11 mouse cellular contexts compared by ENCODE assay signal in the genomic region with DNA sequence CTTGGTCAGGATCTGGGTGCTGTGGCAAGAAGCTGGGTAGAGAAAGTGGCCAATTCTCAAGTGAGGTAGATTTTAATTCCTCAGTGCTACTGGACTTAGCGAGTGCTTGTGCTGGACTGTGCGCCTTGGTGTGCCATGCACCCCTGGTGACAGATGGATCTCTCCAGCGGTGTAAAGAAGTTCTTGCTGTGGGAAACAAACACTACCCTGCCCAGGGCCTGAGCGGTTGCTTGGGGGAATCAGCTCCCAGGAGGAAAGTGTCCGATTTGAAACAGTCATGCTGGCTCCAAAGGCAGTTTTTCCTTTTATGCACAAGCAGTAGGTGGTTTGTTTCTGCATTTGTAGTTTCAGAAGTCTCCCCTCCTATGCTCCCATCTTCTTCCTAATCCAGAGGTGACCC. TPM values are rescaled to one million over a fixed set of nuclear protein-coding genes. Genes with fewer than 3 reads are reported as not detected.
DNase-seq lines count a peak whose midpoint lies in the region; ATAC-seq and TF ChIP-seq lines count a peak whose summit lies in the region.
"Had no signal": no experiment of that assay in that cellular context is flagged by ENCODE, and none has a peak within 500 bp of the region (broad histone marks: within the 10 kb centered on the region; RNA-seq: fewer than 3 reads in every experiment).

No protein-coding gene starts in this region.

- no peaks in the 10 kb centered on the region for H3K27me3 ChIP-seq in heart, embryonic 11.5 days (ENCODE audit: control insufficient read depth, insufficient read depth, low read length)
- H3K27me3 ChIP-seq in lung, embryonic 15.5 days: no peaks in the 10 kb centered on the region
- H3K27me3 ChIP-seq in heart, embryonic 16.5 days (ENCODE audit: control insufficient read depth, insufficient read depth, low read length): no peaks in the 10 kb centered on the region
- no peaks in the 10 kb centered on the region for H3K27me3 ChIP-seq in intestine, postnatal 0 days (replicated peaks; ENCODE audit: control insufficient read depth, insufficient read depth, low read length)

- H3K4me3 ChIP-seq in heart, embryonic 11.5 days (ENCODE audit: low read depth, low read length): no peak overlapping the region
- no peak overlapping the region for H3K4me3 ChIP-seq in lung, embryonic 15.5 days
- peak overlapping the region; percentile 12; the same call in 1 of the 2 replicates for H3K4me3 ChIP-seq in heart, embryonic 16.5 days (ENCODE audit: low read length)
- no peak overlapping the region for H3K4me3 ChIP-seq in intestine, postnatal 0 days (ENCODE audit: low read depth, low read length)
- H3K4me3 ChIP-seq: layer of hippocampus, adult 2 months had no signal

- peaks cover 52% of the 10 kb centered on the region for H3K4me1 ChIP-seq in heart, embryonic 11.5 days (ENCODE audit: control insufficient read depth, insufficient read depth, low read length)
- peaks cover 75% of the 10 kb centered on the region for H3K4me1 ChIP-seq in lung, embryonic 15.5 days
- H3K4me1 ChIP-seq in heart, embryonic 16.5 days (ENCODE audit: control insufficient read depth, insufficient read depth, low read length): peaks cover 49% of the 10 kb centered on the region
- H3K4me1 ChIP-seq in intestine, postnatal 0 days (replicated peaks; ENCODE audit: control insufficient read depth, insufficient read depth, low read length): peaks cover 6% of the 10 kb centered on the region; the same call in 1 of the 2 replicates

- H3K4me2 ChIP-seq in heart, embryonic 11.5 days: peak overlapping the region; percentile 79
- peak overlapping the region; percentile 67 for H3K4me2 ChIP-seq in lung, embryonic 15.5 days
- peak overlapping the region; percentile 81 for H3K4me2 ChIP-seq in heart, embryonic 16.5 days (ENCODE audit: low read depth, low read length)
- H3K4me2 ChIP-seq in intestine, postnatal 0 days (replicated peaks; ENCODE audit: low read depth): peak overlapping the region; percentile 35

- H3K9me3 ChIP-seq in heart, embryonic 11.5 days (replicated peaks; ENCODE audit: control insufficient read depth, low read length): no peaks in the 10 kb centered on the region
- H3K9me3 ChIP-seq in lung, embryonic 15.5 days: no peaks in the 10 kb centered on the region
- no peaks in the 10 kb centered on the region for H3K9me3 ChIP-seq in heart, embryonic 16.5 days (replicated peaks; ENCODE audit: control insufficient read depth, low read length)
- no peaks in the 10 kb centered on the region for H3K9me3 ChIP-seq in intestine, postnatal 0 days (ENCODE audit: control insufficient read depth)

- TF ChIP-seq CTCF in intestine, postnatal 0 days (IDR thresholded peaks at IDR 0.05; ENCODE audit: low read depth): no peak

- WGBS in heart, embryonic 11.5 days (ENCODE audit: insufficient replicate concordance): 72% methylated on average over 5 of the region's 5 CpGs
- 63% methylated on average over 5 of the region's 5 CpGs for WGBS in lung, embryonic 15.5 days
- 50% methylated on average over 5 of the region's 5 CpGs for WGBS in heart, embryonic 16.5 days
- WGBS in intestine, postnatal 0 days: 64% methylated on average over 5 of the region's 5 CpGs

- ATAC-seq in heart, embryonic 11.5 days (replicated peaks; ENCODE audit: insufficient number of reproducible peaks, low FRiP score, low TSS enrichment): no peak
- ATAC-seq in lung, embryonic 15.5 days (ENCODE audit: borderline replicate concordance, extremely low read depth, low FRiP score, low TSS enrichment): no peak
- ATAC-seq in heart, embryonic 16.5 days (replicated peaks; ENCODE audit: extremely low read depth, insufficient read depth, low FRiP score): no peak
- ATAC-seq in intestine, postnatal 0 days: no peak

- DNase-seq in heart, postnatal 4 days: no peak
- no peak for DNase-seq in lung, postnatal 10 days
- DNase-seq in urinary bladder, postnatal 25 days (ENCODE audit: low spot score): no peak
- DNase-seq: adrenal gland, adult 2 months; embryo, embryonic 11 days; kidney, adult 11 months had no signal

- H3K27ac ChIP-seq in heart, embryonic 11.5 days (ENCODE audit: low read depth, low read length): no peak overlapping the region
- H3K27ac ChIP-seq in lung, embryonic 15.5 days: no peak overlapping the region
- H3K27ac ChIP-seq in heart, embryonic 16.5 days (ENCODE audit: low read length): peak overlapping the region; percentile 59; the same call in 1 of the 2 replicates
- no peak overlapping the region for H3K27ac ChIP-seq in intestine, postnatal 0 days (ENCODE audit: low read depth, low read length)

- H3K9ac ChIP-seq in heart, embryonic 11.5 days (ENCODE audit: low read depth, low read length): no peak overlapping the region
- 0 out of 2 replicates have a peak overlapping the region, but pooled peaks have one; percentile 8 for H3K9ac ChIP-seq in lung, embryonic 15.5 days
- H3K9ac ChIP-seq in heart, embryonic 16.5 days (ENCODE audit: low read length): peak overlapping the region; percentile 15; the same call in 1 of the 2 replicates
- H3K9ac ChIP-seq in intestine, postnatal 0 days (ENCODE audit: low read depth, low read length): no peak overlapping the region

- no peaks in the 10 kb centered on the region for H3K36me3 ChIP-seq in heart, embryonic 11.5 days (ENCODE audit: control insufficient read depth, insufficient read depth, low read length)
- H3K36me3 ChIP-seq in lung, embryonic 15.5 days: no peaks in the 10 kb centered on the region
- no peaks in the 10 kb centered on the region for H3K36me3 ChIP-seq in heart, embryonic 16.5 days (ENCODE audit: control insufficient read depth, insufficient read depth)
- H3K36me3 ChIP-seq in intestine, postnatal 0 days (ENCODE audit: control insufficient read depth, insufficient read depth): no peaks in the 10 kb centered on the region

RNA-seq across cellular contexts. Expression of a gene that starts 2.8 kb away (rescaled TPM):
- polyA plus RNA-seq in heart, embryonic 11.5 days (2014; fragmentation: Nextera tagmentation; extraction: Ambion mirVana): 69.8 and 74.4 TPM in 2 replicates
- total RNA-seq in heart, postnatal 4 days (2021): 100 to 1,000 TPM; 183 to 186 TPM
- 31.2 and 35.9 TPM in 2 replicates for polyA plus RNA-seq in lung, embryonic 15.5 days (2015; fragmentation: Nextera tagmentation; extraction: Ambion mirVana)
- 47.4 and 54.8 TPM in 2 replicates for polyA plus RNA-seq in heart, embryonic 16.5 days (2015; fragmentation: Nextera tagmentation; extraction: Ambion mirVana)
- polyA plus RNA-seq in intestine, postnatal 0 days (2015; fragmentation: Nextera tagmentation; extraction: Ambion mirVana): 29.1 and 32.9 TPM in 2 replicates

Comparison
In these comparisons a context has a peak if more than half of its experiments do, and no peak if none do; other contexts are left out.
1. H3K9ac ChIP-seq: peak in lung, embryonic 15.5 days (single experiment) and heart, embryonic 16.5 days (single experiment); none in heart, embryonic 11.5 days (single experiment) and intestine, postnatal 0 days (single experiment).
2. Peak in every context shown above with its lines, with median percentiles within 50 percentile points of each other: H3K4me2 ChIP-seq.